Mouse (Mus musculus) midbrain, postnatal 0 days (tissue): Measurements from ENCODE around the gene Mipol1. TPM values are rescaled to one million over a fixed set of nuclear protein-coding genes. Genes with fewer than 3 reads are reported as not detected.

Experiments
- ATAC-seq: fragments of 200-750 bp; cut with Nextera tagmentation; 2 replicates; pipeline ENCODE4 v1.8.0; 2017; ENCODE audit warnings: moderate number of reproducible peaks, mild to moderate bottlenecking, moderate TSS enrichment, moderate library complexity; ENCODE audit not compliant: low FRiP score
- DNase-seq: peaks from one replicate; pipeline ENCODE4 v3.0.0-alpha.2; 2015; ENCODE audit warnings: low spot score
- H3K27ac ChIP-seq: fragments of 300-500 bp; sonication (generic); 2 replicates; pipeline ENCODE4 v1.5.1; 2014; ENCODE audit warnings: low read depth, mild to moderate bottlenecking, low read length, mixed read lengths
- H3K27me3 ChIP-seq: fragments of 300-500 bp; sonication (generic); 2 replicates; pipeline ENCODE4 v1.6.1; 2014; ENCODE audit warnings: low read length, control low read depth, mixed read lengths; ENCODE audit not compliant: insufficient read depth
- H3K36me3 ChIP-seq: fragments of 300-500 bp; sonication (generic); 2 replicates; pipeline ENCODE4 v1.6.1; 2014; ENCODE audit warnings: low read length, control low read depth, mixed read lengths; ENCODE audit not compliant: insufficient read depth
- H3K4me1 ChIP-seq: fragments of 300-500 bp; sonication (generic); 2 replicates; pipeline ENCODE4 v1.6.1; 2014; ENCODE audit warnings: mild to moderate bottlenecking, control low read depth, antibody characterized with exemption, low read length, mixed read lengths; ENCODE audit not compliant: insufficient read depth
- H3K4me2 ChIP-seq: fragments of 300-500 bp; sonication (generic); 2 replicates; pipeline ENCODE4 v1.6.1; 2014; ENCODE audit warnings: low read depth, mild to moderate bottlenecking, low read length, mixed read lengths; ENCODE audit not compliant: poor library complexity, severe bottlenecking
- H3K4me3 ChIP-seq: fragments of 300-500 bp; sonication (generic); 2 replicates; pipeline ENCODE4 v1.5.1; 2014; ENCODE audit warnings: low read depth, mild to moderate bottlenecking, low read length, moderate library complexity
- H3K9ac ChIP-seq: fragments of 300-500 bp; sonication (generic); replicated peaks from 2 replicates; pipeline ENCODE4 v1.6.1; 2014; ENCODE audit warnings: mild to moderate bottlenecking, low read length, moderate library complexity, mixed read lengths; ENCODE audit not compliant: poor library complexity, severe bottlenecking
- H3K9me3 ChIP-seq: fragments of 300-500 bp; sonication (generic); 2 replicates; pipeline ENCODE4 v1.6.1; 2016; ENCODE audit warnings: low read length, control low read depth
- CTCF ChIP-seq: IDR thresholded peaks from 2 replicates; pipeline ENCODE4 v1.5.1; 2016; ENCODE audit warnings: antibody characterized with exemption, mild to moderate bottlenecking
- WGBS: fragments of 180-500 bp; shearing (Covaris S2); extraction: QIAGEN DNeasy Blood & Tissue Kit; methylation state at CpG from one replicate; pipeline ENCODE4 v1.1.7; 2014; 5-methylcytosine and 5-hydroxymethylcytosine counted together
- polyA plus RNA-seq: library from polyadenylated mRNA; unstranded; fragments of >200 nt; fragmentation: Nextera tagmentation; extraction: Ambion mirVana; gene quantifications from 2 replicates; pipeline ENCODE4 v1.2.1, GENCODE M21; 2015
- total RNA-seq: library from RNA; depleted of rRNA; stranded (reverse); fragments of >200 nt; gene quantifications from 2 replicates; pipeline ENCODE4 v1.2.3, GENCODE M21; 2014

Mipol1 gene
- total and polyA plus RNA-seq, 2 experiments from 2014 or later, result 1.9 to 4.1 TPM

- Histone ChIP-seq H3K4me2 (peak overlapping the region; percentile 75), H3K27me3 (no peaks in the 10 kb centered on the region), H3K36me3 (no peaks in the 10 kb centered on the region), H3K4me3 (peak overlapping the region; percentile 75), H3K9me3 (no peaks in the 10 kb centered on the region), H3K4me1 (no peaks in the 10 kb centered on the region), H3K9ac (peak overlapping the region; percentile 81; the same call in 1 of the 2 replicates), H3K27ac (no peak overlapping the region)
- WGBS, result 76% methylated on average over 14 of the region's 14 CpGs
- DNase-seq, result peak; percentile 28
- ATAC-seq, result no peak; the same call in 1 of the 2 replicates
- TF ChIP-seq CTCF, result peak; percentile 52
Observed at GRCm38 (mm10) chr12:57231085-57231875, 1.1 kb downstream of the Mipol1 start.

GRCm38 (mm10) chr12:57233386-57233785 lies 3.2 kb downstream of the Mipol1 start:
- no peak overlapping the region for H3K4me3 ChIP-seq
- 0 out of 2 replicates have a peak, but pooled peaks have one; percentile 4 for TF ChIP-seq CTCF
- ATAC-seq, result no peak
- no peaks in the 10 kb centered on the region for H3K4me1 ChIP-seq
- 81% methylated on average over 5 of the region's 5 CpGs for WGBS
- H3K27ac ChIP-seq, result no peak overlapping the region
- no peak for DNase-seq
- H3K27me3 ChIP-seq, result no peaks in the 10 kb centered on the region
- no peak overlapping the region for H3K9ac ChIP-seq
- no peak overlapping the region for H3K4me2 ChIP-seq
- no peaks in the 10 kb centered on the region for H3K36me3 ChIP-seq
- H3K9me3 ChIP-seq, result no peaks in the 10 kb centered on the region

DNA sequence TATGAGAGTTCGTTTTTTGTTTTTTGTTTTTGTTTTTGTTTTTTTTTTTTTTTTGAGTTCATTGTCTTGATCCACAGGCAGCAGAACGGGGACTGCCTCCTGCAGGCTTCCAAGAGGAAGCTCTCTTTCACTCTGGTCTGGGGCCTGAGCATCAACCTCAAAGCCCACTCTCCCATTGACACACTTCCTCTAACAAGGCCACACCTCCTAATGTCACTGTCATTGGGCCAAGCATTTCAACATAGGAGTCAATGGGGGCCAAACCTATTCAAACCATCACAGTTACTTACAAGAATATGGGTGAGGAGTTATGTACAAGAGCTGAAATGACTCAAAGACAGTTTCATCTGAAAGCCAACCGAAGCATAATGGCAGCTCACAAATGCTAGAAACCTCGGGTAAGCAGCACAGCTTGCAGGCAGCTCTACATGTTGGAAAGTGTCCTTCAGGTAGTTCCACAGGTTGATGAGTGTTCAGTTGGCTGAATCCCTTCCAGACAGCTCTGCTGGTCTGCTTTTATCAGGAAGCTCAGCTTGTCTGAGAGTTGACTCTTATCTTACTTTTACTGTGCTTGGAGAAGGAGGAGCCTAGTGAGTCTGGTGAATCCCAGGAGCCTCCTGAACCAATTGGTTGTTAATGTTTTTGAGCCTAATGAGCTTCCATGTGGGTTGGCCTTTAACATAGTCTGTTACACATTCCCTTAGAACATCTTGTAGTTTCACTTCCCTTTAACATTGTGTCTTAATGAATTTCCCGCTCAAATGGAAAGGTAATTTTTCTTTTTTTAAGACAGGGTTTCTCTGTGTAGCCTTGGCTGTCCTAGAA lies 13.7 kb downstream of the Mipol1 start:
- WGBS, result 91% methylated on average over 5 of the region's 5 CpGs
- H3K4me3 ChIP-seq, result no peak overlapping the region
- H3K9ac ChIP-seq, result no peak overlapping the region
- H3K9me3 ChIP-seq, result no peaks in the 10 kb centered on the region
- ATAC-seq (no peak), DNase-seq (no peak)
- H3K4me1 ChIP-seq, result no peaks in the 10 kb centered on the region
- H3K36me3 ChIP-seq, result peaks cover 8% of the 10 kb centered on the region; the same call in 1 of the 2 replicates
- no peak overlapping the region for H3K4me2 ChIP-seq
- TF ChIP-seq CTCF, result no peak
- H3K27me3 ChIP-seq, result no peaks in the 10 kb centered on the region
- no peak overlapping the region for H3K27ac ChIP-seq

DNA sequence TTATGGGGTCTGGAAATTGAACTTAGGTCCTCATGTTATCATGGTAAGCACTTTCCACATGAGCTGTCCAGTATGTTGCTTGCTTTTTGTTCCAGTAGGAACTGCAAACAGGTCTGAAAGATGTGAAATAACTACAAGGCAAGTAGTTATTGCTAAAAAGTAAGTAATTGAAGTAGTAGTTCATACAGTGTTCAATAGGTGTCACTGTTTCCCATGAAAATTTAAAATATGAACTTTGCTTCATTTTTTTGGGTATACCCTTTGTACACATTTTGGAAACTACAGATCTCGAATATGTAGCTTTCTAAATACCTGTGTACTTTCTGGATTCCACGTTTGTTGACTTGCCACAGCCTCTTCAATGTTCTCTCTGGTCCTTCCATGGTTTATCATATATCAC lies 28.3 kb downstream of the Mipol1 start:
- Histone ChIP-seq H3K4me1 (no peaks in the 10 kb centered on the region), H3K9me3 (no peaks in the 10 kb centered on the region), H3K27ac (no peak overlapping the region), H3K4me2 (no peak overlapping the region), H3K36me3 (no peaks in the 10 kb centered on the region), H3K27me3 (no peaks in the 10 kb centered on the region), H3K9ac (no peak overlapping the region), H3K4me3 (no peak overlapping the region)
- ATAC-seq (no peak), DNase-seq (peak; percentile 9)
- WGBS, result 63% methylated on average over 2 of the region's 2 CpGs
- peak; percentile 51 for TF ChIP-seq CTCF

GRCm38 (mm10) chr12:57275456-57275855 lies 45.2 kb downstream of the Mipol1 start:
- no peak overlapping the region for H3K27ac ChIP-seq
- DNase-seq (no peak), ATAC-seq (no peak)
- TF ChIP-seq CTCF, result no peak
- no peak overlapping the region for H3K4me2 ChIP-seq
- no peaks in the 10 kb centered on the region for H3K9me3 ChIP-seq
- 61% methylated on average over 1 of the region's 1 CpGs for WGBS
- no peaks in the 10 kb centered on the region for H3K27me3 ChIP-seq
- H3K4me3 ChIP-seq, result no peak overlapping the region
- H3K36me3 ChIP-seq, result no peaks in the 10 kb centered on the region
- no peak overlapping the region for H3K9ac ChIP-seq
- no peaks in the 10 kb centered on the region for H3K4me1 ChIP-seq
